Mouse (Mus musculus) left cerebral cortex, adult 2 months (tissue): ENCODE results near the gene Faap24. TPM values are rescaled to one million over a fixed set of nuclear protein-coding genes. Genes with fewer than 3 reads are reported as not detected.
A peak's percentile ranks its signal among the peaks of the same experiment; 100 is the strongest.

ENCODE experiments used
- DNase-seq, 2 experiments: peaks; one replicate each; pipeline ENCODE4 v3.0.0; 2021 to 2022; ENCODE audit warnings: low spot score in 2 of 2, mixed read lengths in 1 of 2; ENCODE audit errors: extremely low spot score in 1 of 2
- H3K27ac ChIP-seq: fragments of 200-600 bp; 2 replicates; pipeline ENCODE4 v1.8.1; 2022
- H3K4me3 ChIP-seq: fragments of 200-600 bp; 2 replicates; pipeline ENCODE4 v1.8.1; 2022
- CTCF ChIP-seq: fragments of 200-600 bp; IDR thresholded peaks from 2 replicates; pipeline ENCODE4 v1.8.1; 2022; ENCODE audit warnings: antibody characterized with exemption, mild to moderate bottlenecking, moderate library complexity
- intact Hi-C: fragments of 180-260 bp; cut with DNase I; formaldehyde crosslinking; loops from one replicate; pipeline ENCODE4 v1.15.1; 2025
- long read RNA-seq, 2 experiments: library from polyadenylated mRNA; stranded (forward); transcript quantifications; one replicate each; pipeline ENCODE4 v2.0.0; 2021; ENCODE audit warnings: borderline mapping rate in 2 of 2
- total RNA-seq, 2 experiments: library from RNA; stranded (reverse); gene quantifications; 2 replicates each; pipeline ENCODE4 v1.2.3; 2021

The Faap24 gene
- total RNA-seq: 1 to 10 TPM; 5.4 to 6.8 TPM
- long read RNA-seq, experiment 1, transcript Faap24-201 (4 exons, 1,857 nt): major isoform, 10 of 10 reads
- long read RNA-seq, experiment 1, partial matches to known transcripts: 0 of 10 reads
- long read RNA-seq, experiment 1, other reads (novel, unspliced or antisense): 0 of 10 reads
- long read RNA-seq, experiment 2, partial matches to known transcripts: 0 of 4 reads
- long read RNA-seq, experiment 2, other reads (novel, unspliced or antisense): 0 of 4 reads

DNA sequence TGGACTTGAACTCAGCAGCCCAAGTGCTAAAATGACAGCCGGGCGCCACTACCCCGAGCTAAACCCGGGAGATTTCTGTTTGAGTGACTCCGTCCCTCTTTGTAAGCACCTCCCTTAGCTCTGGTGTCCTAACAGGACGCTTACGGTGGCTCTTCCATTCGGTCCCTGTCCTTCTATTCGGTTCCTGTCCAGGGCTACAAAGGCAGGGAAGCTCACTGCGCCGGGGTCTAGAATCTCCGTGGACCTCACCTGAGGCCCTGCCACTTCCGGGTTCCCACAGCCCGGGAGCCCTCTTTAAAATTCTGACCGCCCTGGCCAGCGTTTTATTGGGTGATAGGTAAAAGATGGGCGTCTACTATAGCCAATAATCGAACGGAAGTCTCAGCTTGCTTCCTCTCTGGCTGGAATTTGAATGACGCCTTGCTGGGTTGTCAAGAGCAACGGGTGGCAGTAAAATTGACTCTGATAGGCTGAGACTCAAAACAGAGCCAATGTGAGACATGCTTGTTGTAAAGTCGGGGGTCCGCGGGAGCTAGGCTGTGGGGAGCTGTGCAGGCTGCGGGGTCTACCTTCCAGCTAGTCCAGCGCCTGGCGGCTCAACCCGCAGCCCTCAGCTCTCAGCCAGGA, at the start of gene Faap24, which contains the start of gene Cep89:
Gene Faap24, minus strand, starts transcription at position 295 of the 627 bp plus-strand sequence.
Gene Cep89, plus strand, starts transcription at position 494 of the 627 bp plus-strand sequence.
- TF ChIP-seq CTCF: no peak; the same call in 1 of the 2 replicates
- intact Hi-C loops: loop anchor here (2.0 to 10.0 kb wide), 2 partner anchors 62 to 238 kb away; partner anchors contain the start of gene Rhpn2
- peak; percentile 95 to 97 for DNase-seq
- H3K27ac ChIP-seq: peak within 1 kb of the TSS; percentile 65; the same call in 1 of the 2 replicates
- peak within 1 kb of the TSS; percentile 66 for H3K4me3 ChIP-seq

GRCm38 (mm10) chr7:35435266-35435665, 38.6 kb upstream of the Faap24 start:
- no peak for DNase-seq
- Histone ChIP-seq H3K4me3 (no peak overlapping the region), H3K27ac (no peak overlapping the region)
- TF ChIP-seq CTCF: no peak
- intact Hi-C loops: no loop called here

GRCm38 (mm10) chr7:35428146-35428545, 31.5 kb upstream of the Faap24 start:
- TF ChIP-seq CTCF: no peak
- no peak overlapping the region for H3K27ac ChIP-seq
- no peak for DNase-seq
- intact Hi-C loops: no loop called here
- H3K4me3 ChIP-seq: no peak overlapping the region

GRCm38 (mm10) chr7:35423071-35423470, 26.4 kb upstream of the Faap24 start:
- TF ChIP-seq CTCF: no peak
- intact Hi-C loops: no loop called here
- DNase-seq: no peak

DNA sequence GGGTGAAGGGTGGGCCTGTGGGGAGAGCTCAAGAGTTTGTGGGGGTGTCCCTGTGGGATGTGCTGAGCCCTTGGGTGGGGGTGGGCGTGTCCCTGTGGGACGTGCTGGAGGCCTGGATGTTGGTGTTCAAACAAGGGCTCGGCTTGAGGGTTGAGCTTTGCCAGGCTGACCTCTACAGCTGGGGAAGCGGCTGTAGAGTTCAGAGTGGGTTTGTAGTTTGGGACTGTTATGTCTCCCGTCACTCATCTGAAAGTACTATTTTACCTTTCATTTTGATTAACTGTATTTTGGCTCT, 20.0 kb upstream of the Faap24 start:
- H3K4me3 ChIP-seq: no peak overlapping the region
- H3K27ac ChIP-seq: no peak overlapping the region
- intact Hi-C loops: no loop called here
- TF ChIP-seq CTCF: no peak
- no peak for DNase-seq

More at GRCm38 (mm10) chr7:35423071-35423470, 26.4 kb upstream of the Faap24 start:
- no peak overlapping the region for H3K4me3 ChIP-seq
- H3K27ac ChIP-seq: no peak overlapping the region

GRCm38 (mm10) chr7:35415801-35416653, 19.4 kb upstream of the Faap24 start:
- no peak overlapping the region for H3K27ac ChIP-seq
- no peak overlapping the region for H3K4me3 ChIP-seq
- TF ChIP-seq CTCF: no peak
- DNase-seq: no peak
- intact Hi-C loops: no loop called here

DNA sequence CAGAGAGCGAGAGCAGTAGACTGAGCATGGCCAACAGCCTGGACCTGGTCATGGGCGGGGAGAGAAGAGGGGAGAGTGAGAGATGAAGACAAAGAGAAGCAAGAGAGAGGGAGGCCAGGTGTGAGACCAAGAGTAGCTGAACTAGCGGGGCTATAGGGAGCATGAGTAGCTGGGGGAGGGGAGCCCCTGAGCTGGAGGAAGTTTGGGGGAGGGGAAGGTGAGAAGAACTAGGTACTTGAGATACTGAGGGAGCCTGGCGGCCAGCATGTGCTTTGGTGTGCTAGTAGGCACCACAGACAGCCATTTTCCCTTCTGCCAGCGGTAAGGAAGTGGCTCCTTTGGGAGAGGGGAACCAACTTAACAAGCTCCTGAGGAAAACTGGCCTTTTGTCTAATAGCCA, 18.6 kb upstream of the Faap24 start:
- intact Hi-C loops: no loop called here

GRCm38 (mm10) chr7:35401169-35401568, 4.5 kb upstream of the Faap24 start:
- intact Hi-C loops: no loop called here
- TF ChIP-seq CTCF: no peak
- Histone ChIP-seq H3K4me3 (no peak overlapping the region), H3K27ac (no peak overlapping the region)
- DNase-seq: no peak

More for the DNA sequence above, 18.6 kb upstream of the Faap24 start:
- no peak overlapping the region for H3K27ac ChIP-seq
- H3K4me3 ChIP-seq: no peak overlapping the region
- DNase-seq: no peak
- no peak for TF ChIP-seq CTCF

DNA sequence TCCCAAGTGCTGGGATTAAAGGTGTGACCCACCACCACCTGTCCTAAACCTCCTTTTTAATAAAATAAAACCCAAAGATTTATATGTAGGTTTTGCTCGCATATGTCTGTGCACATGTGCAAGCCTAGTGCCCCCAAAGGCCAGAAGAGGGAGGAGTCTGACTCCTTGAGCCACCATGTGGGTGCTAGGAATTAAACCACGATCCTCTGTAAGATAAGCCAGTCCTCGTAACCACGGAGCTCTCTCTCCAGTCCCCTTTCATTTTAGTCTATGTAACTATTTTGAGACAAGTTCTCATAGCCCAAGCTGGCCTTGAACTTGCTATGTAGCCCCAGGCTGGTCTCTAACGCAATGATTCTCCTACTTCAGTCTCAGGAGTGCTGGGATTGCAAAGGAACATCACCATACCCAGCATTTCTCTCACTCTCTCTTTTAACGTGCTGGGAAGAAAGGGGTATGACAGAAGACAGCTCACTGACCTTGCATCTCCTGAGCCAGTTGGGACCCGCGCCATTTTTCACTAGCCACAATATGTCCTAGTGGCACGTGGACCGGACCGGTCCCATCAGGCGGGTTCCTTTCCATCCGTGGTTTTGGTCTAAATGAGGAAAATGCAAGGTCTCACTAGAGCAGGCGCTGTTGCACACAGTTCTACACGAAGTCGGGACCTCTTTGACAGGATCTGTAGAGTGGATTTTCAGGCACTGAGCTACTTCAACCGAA, 741 bp downstream of the Faap24 start:
- intact Hi-C loops: loop anchor here (2.0 to 10.0 kb wide), 2 partner anchors 61 to 239 kb away; partner anchors contain the start of gene Rhpn2
- H3K4me3 ChIP-seq: peak overlapping the region; percentile 66
- no peak overlapping the region for H3K27ac ChIP-seq
- no peak for DNase-seq
- no peak for TF ChIP-seq CTCF

GRCm38 (mm10) chr7:35392935-35393334, 3.7 kb downstream of the Faap24 start:
- Histone ChIP-seq H3K27ac (no peak overlapping the region), H3K4me3 (no peak overlapping the region)
- DNase-seq: peak in 1 of 2 experiments; percentile 24
- peak; percentile 60 for TF ChIP-seq CTCF
- intact Hi-C loops: loop anchor here (5.0 to 10.0 kb wide), 3 partner anchors 76 to 242 kb away; partner anchors contain the start of gene Gpatch1

GRCm38 (mm10) chr7:35388694-35389093, 7.9 kb downstream of the Faap24 start:
- Histone ChIP-seq H3K27ac (no peak overlapping the region), H3K4me3 (no peak overlapping the region)
- DNase-seq: no peak
- TF ChIP-seq CTCF: no peak
- intact Hi-C loops: no loop called here
